Mouse (Mus musculus) kidney, adult 18-20 months (tissue): ENCODE results near the gene Cbr1.

Source experiments
- DNase-seq: peaks from one replicate; pipeline ENCODE4 v3.0.0; 2021

Cbr1 gene

GRCm38 (mm10) chr16:93605553-93605952 is at the start of gene Cbr1:
Cbr1 (plus strand) TSS chr16:93605853.
- DNase-seq = no peak

GRCm38 (mm10) chr16:93557646-93558045 is 48.0 kb upstream of the Cbr1 start:
- no peak for DNase-seq

GRCm38 (mm10) chr16:93558499-93558898 is 47.2 kb upstream of the Cbr1 start:
- DNase-seq = no peak

GRCm38 (mm10) chr16:93572383-93572782 is 33.3 kb upstream of the Cbr1 start:
- DNase-seq = no peak

- no peak for DNase-seq
Observed at GRCm38 (mm10) chr16:93573434-93573833, 32.2 kb upstream of the Cbr1 start.

- DNase-seq = no peak
Observed at GRCm38 (mm10) chr16:93574521-93575191, 31.0 kb upstream of the Cbr1 start.

- no peak for DNase-seq
Observed at GRCm38 (mm10) chr16:93575574-93575973, 30.1 kb upstream of the Cbr1 start.

- peak; percentile 85 for DNase-seq
Observed at GRCm38 (mm10) chr16:93576412-93577082, 29.1 kb upstream of the Cbr1 start.

- DNase-seq = peak; percentile 44
Observed at GRCm38 (mm10) chr16:93578346-93579005, 27.2 kb upstream of the Cbr1 start.

GRCm38 (mm10) chr16:93581125-93581524 is 24.5 kb upstream of the Cbr1 start:
- DNase-seq = no peak

GRCm38 (mm10) chr16:93584976-93585702 is 20.5 kb upstream of the Cbr1 start:
- DNase-seq = no peak

GRCm38 (mm10) chr16:93585703-93586205 is 19.9 kb upstream of the Cbr1 start:
- no peak for DNase-seq

- no peak for DNase-seq
Observed at GRCm38 (mm10) chr16:93586382-93586781, 19.3 kb upstream of the Cbr1 start.

GRCm38 (mm10) chr16:93588281-93588680 is 17.4 kb upstream of the Cbr1 start:
- no peak for DNase-seq

- no peak for DNase-seq
Observed at GRCm38 (mm10) chr16:93590915-93591314, 14.7 kb upstream of the Cbr1 start.

GRCm38 (mm10) chr16:93591450-93592430 is 13.9 kb upstream of the Cbr1 start:
- no peak for DNase-seq

- no peak for DNase-seq
Observed at GRCm38 (mm10) chr16:93592711-93593110, 12.9 kb upstream of the Cbr1 start.

- no peak for DNase-seq
Observed at GRCm38 (mm10) chr16:93593406-93593805, 12.2 kb upstream of the Cbr1 start.

- DNase-seq = no peak
Observed at GRCm38 (mm10) chr16:93594448-93594847, 11.2 kb upstream of the Cbr1 start.

- no peak for DNase-seq
Observed at GRCm38 (mm10) chr16:93595766-93596165, 9.9 kb upstream of the Cbr1 start.

- DNase-seq = peak; percentile 35
Observed at GRCm38 (mm10) chr16:93596807-93597206, 8.8 kb upstream of the Cbr1 start.

GRCm38 (mm10) chr16:93597551-93597950 is 8.1 kb upstream of the Cbr1 start:
- peak; percentile 1 for DNase-seq
